Mouse (Mus musculus) testis, adult 2 months (tissue): ENCODE measurements around the gene Galr3.

ENCODE experiments used
- CTCF ChIP-seq: fragments of 200-500 bp; IDR thresholded peaks from 2 replicates; pipeline ENCODE4 v1.5.1; 2012; ENCODE audit warnings: low read depth, mild to moderate bottlenecking, inconsistent platforms, low read length, moderate library complexity; ENCODE audit not compliant: control insufficient read depth, insufficient read depth, insufficient replicate concordance
- POLR2A ChIP-seq: fragments of 200-500 bp; IDR thresholded peaks from 2 replicates; pipeline ENCODE4 v1.6.1; 2012; ENCODE audit warnings: low read depth, mild to moderate bottlenecking, inconsistent platforms, low read length, moderate library complexity; ENCODE audit not compliant: control insufficient read depth

GRCm38 (mm10) chr15:79022671-79023230, 18.9 kb upstream of the Galr3 start:
- TF ChIP-seq CTCF (no peak), POLR2A (no peak)
